Mouse (Mus musculus) neural tube, embryonic 14.5 days (tissue): Measurements from ENCODE around the gene Olfr1395. TPM values are rescaled to one million over a fixed set of nuclear protein-coding genes. Genes with fewer than 3 reads are reported as not detected.
"Not testable (repeated sequence)": the region's sequence is repeated elsewhere in the genome, so short reads cannot be mapped to it uniquely, and the experiment has no call there.

Source experiments
- ATAC-seq: fragments of 200-750 bp; cut with Nextera tagmentation; 2 replicates; pipeline ENCODE4 v1.8.0; 2017; ENCODE audit warnings: low read depth, mild to moderate bottlenecking, moderate TSS enrichment, moderate library complexity
- H3K27ac ChIP-seq: fragments of 300-500 bp; sonication (generic); 2 replicates; pipeline ENCODE4 v1.5.1; 2014; ENCODE audit warnings: low read depth, mild to moderate bottlenecking, control low read depth, low read length, moderate library complexity, mixed read lengths
- H3K27me3 ChIP-seq: fragments of 300-500 bp; sonication (generic); 2 replicates; pipeline ENCODE4 v1.6.1; 2014; ENCODE audit warnings: low read length; ENCODE audit not compliant: control insufficient read depth, insufficient read depth
- H3K36me3 ChIP-seq: fragments of 300-500 bp; sonication (generic); 2 replicates; pipeline ENCODE4 v1.6.1; 2014; ENCODE audit warnings: low read length, mixed read lengths; ENCODE audit not compliant: control insufficient read depth, insufficient read depth
- H3K4me1 ChIP-seq: fragments of 300-500 bp; sonication (generic); 2 replicates; pipeline ENCODE4 v1.6.1; 2014; ENCODE audit warnings: low read length; ENCODE audit not compliant: control insufficient read depth, insufficient read depth
- H3K4me2 ChIP-seq: fragments of 300-500 bp; sonication (generic); 2 replicates; pipeline ENCODE4 v1.6.1; 2014; ENCODE audit warnings: mild to moderate bottlenecking, low read depth, low read length, control low read depth
- H3K4me3 ChIP-seq: fragments of 300-500 bp; sonication (generic); 2 replicates; pipeline ENCODE4 v1.5.1; 2014; ENCODE audit warnings: low read depth, low read length, control low read depth, mixed read lengths
- H3K9ac ChIP-seq: fragments of 300-500 bp; sonication (generic); replicated peaks from 2 replicates; pipeline ENCODE4 v1.6.1; 2014; ENCODE audit warnings: low read depth, mild to moderate bottlenecking, control low read depth, low read length, mixed read lengths
- H3K9me3 ChIP-seq: fragments of 300-500 bp; sonication (generic); 2 replicates; pipeline ENCODE4 v1.6.1; 2016; ENCODE audit warnings: low read length; ENCODE audit not compliant: control insufficient read depth
- WGBS: fragments of 180-500 bp; shearing (Covaris S2); extraction: QIAGEN DNeasy Blood & Tissue Kit; methylation state at CpG from one replicate; pipeline ENCODE4 v1.1.7; 2014; 5-methylcytosine and 5-hydroxymethylcytosine counted together
- polyA plus RNA-seq: library from polyadenylated mRNA; unstranded; fragments of >200 nt; fragmentation: Nextera tagmentation; extraction: Ambion mirVana; gene quantifications from 2 replicates; pipeline ENCODE4 v1.2.1, GENCODE M21; 2014

Gene Olfr1395
- polyA plus RNA-seq, 1 experiment from 2014 or later = not detected

DNA sequence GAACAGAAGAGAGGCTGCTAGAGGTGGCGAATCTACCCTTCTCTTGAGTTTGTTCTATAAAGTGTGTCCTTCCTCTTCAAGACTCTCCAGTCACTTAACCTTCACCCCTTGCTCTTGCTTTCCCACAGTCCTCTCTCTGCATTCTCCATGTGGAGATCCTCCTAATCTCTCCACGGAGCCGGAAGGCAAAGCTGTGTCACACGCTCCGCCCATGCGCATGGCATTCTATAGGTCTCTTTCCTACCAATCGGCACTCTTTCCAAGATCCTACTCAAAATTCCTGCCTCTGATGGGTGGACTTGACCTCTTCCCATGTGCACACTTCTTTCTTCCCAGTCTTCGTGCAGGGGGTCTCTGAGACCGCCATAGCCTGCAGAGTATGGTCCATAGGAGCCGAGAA is 45.6 kb downstream of the Olfr1395 start:
- WGBS = 79% methylated on average over 10 of the region's 10 CpGs
- ATAC-seq = no peak
- H3K27ac ChIP-seq = no peak overlapping the region

DNA sequence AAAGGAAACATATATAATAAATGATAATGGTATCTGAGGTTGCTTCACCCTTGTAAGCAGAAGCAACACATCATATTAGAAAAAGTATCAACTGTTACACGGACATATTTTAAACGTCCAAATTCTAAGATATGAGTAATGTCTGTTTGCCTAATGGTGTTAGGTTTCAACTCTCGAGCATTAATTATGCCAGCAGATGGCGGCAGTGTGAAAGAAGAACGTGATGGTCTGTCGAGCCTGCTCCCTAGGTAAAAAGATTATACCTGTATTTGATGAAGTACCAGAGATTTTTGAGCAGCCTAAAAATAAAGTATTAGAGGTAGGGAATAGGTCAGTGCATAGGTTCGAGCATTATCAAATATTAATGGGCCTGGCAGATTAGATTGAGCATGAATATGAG is 47.7 kb downstream of the Olfr1395 start:
- H3K36me3 ChIP-seq = no peaks in the 10 kb centered on the region
- no peak overlapping the region for H3K27ac ChIP-seq
- no peaks in the 10 kb centered on the region for H3K9me3 ChIP-seq
- H3K9ac ChIP-seq = no peak overlapping the region
- no peaks in the 10 kb centered on the region for H3K27me3 ChIP-seq
- H3K4me2 ChIP-seq = no peak overlapping the region
- H3K4me1 ChIP-seq = no peaks in the 10 kb centered on the region
- 9% methylated on average over 7 of the region's 7 CpGs for WGBS
- no peak for ATAC-seq
- no peak overlapping the region for H3K4me3 ChIP-seq

More for the DNA sequence above, 45.6 kb downstream of the Olfr1395 start:
- Histone ChIP-seq H3K9ac (no peak overlapping the region), H3K9me3 (no peaks in the 10 kb centered on the region), H3K27me3 (no peaks in the 10 kb centered on the region), H3K4me2 (no peak overlapping the region), H3K4me1 (no peaks in the 10 kb centered on the region), H3K4me3 (no peak overlapping the region), H3K36me3 (no peaks in the 10 kb centered on the region)

DNA sequence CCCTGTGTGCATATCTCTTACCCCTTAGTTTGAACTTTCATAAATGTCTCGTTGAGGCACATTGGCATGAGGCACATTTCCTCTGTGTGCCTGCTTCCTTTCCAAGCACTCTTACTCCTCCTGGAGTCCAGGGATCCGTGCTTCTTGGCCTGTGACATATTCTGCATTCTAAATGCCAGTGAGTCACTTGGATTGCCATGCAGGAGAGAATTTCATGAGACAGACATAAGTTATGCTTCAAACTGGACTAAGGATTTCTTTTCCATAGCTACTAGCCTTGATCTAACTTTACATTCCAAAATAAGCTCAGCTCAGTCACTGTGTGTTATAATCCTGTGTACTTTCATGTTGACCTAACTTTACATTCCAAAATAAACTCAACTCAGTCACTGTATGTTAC is 49.0 kb downstream of the Olfr1395 start:
- Histone ChIP-seq H3K9ac (no peak overlapping the region), H3K4me3 (no peak overlapping the region), H3K4me1 (no peaks in the 10 kb centered on the region), H3K4me2 (no peak overlapping the region), H3K27me3 (no peaks in the 10 kb centered on the region), H3K9me3 (no peaks in the 10 kb centered on the region), H3K36me3 (no peaks in the 10 kb centered on the region), H3K27ac (no peak overlapping the region)
- ATAC-seq = no peak
- 63% methylated on average over 2 of the region's 2 CpGs for WGBS

DNA sequence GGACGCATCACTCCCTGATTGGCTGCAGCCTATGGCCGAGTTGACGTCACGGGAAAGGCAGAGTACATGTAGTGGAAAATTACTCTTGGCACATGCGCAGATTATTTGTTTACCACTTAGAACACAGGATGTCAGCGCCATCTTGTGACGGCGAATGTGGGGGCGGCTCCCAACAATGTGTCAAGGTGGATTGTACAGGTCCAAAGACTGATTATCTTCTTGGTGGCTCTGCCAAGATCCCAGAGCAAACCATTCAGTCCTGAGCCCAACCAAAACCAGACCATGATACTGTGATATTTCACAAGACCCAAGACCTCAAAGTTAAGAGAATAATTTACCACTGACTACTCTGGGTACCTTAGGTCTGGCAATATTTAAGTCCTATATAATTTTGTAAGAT is 52.7 kb downstream of the Olfr1395 start:
- H3K27me3 ChIP-seq, ATAC-seq, H3K9ac ChIP-seq, H3K36me3 ChIP-seq, H3K9me3 ChIP-seq, H3K4me3 ChIP-seq, H3K27ac ChIP-seq, H3K4me1 ChIP-seq, H3K4me2 ChIP-seq: not testable (repeated sequence)
- 91% methylated on average over 8 of the region's 9 CpGs for WGBS

DNA sequence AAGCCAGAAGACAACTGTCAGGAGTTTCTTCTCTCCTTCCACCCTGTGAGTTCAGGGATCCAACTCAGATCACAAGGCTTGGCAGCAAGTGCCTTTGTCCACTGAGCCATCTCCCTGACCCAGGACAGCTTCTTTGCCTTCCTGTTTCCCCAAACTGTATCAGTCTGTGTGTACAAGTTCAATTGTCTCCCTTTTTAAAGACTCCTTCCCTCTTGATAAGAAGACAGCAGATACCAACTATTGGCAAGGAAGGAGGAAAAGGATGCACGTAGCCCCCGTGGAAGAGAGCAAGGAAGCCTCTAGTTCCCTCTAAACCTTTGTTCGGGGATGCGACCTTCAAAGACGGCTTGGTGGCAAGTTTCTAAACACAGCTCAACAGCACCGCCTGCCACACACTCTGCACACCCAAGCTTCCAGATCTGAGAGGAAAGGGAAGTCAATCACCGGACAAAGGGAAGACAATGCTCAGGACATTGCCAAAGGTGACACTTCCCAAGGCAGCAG is 53.8 kb downstream of the Olfr1395 start:
- H3K27ac ChIP-seq = no peak overlapping the region; the same call in 1 of the 2 replicates
- H3K4me2 ChIP-seq = no peak overlapping the region
- H3K4me1 ChIP-seq = no peaks in the 10 kb centered on the region
- no peak overlapping the region for H3K9ac ChIP-seq
- H3K36me3 ChIP-seq = no peaks in the 10 kb centered on the region
- no peaks in the 10 kb centered on the region for H3K27me3 ChIP-seq
- no peak for ATAC-seq
- H3K4me3 ChIP-seq = no peak overlapping the region
- WGBS = 88% methylated on average over 7 of the region's 7 CpGs
- no peaks in the 10 kb centered on the region for H3K9me3 ChIP-seq

Other genes with a start within 250 kb of the Olfr1395 start
- 0.12 and 0.22 TPM in 2 replicates for gene Gm5431, start 240.1 kb upstream of the Olfr1395 start, polyA plus RNA-seq
- gene Psme2b, start 196.1 kb upstream of the Olfr1395 start, polyA plus RNA-seq = 1.4 and 1.6 TPM in 2 replicates
- gene Olfr56, start 163.4 kb upstream of the Olfr1395 start, polyA plus RNA-seq = not detected in 2 replicates
- gene 9930111J21Rik1, start 162.9 kb upstream of the Olfr1395 start, polyA plus RNA-seq = 0.46 TPM in 1 of 2 replicates, not detected in the other
- not detected in 2 replicates for gene Gm12185, start 150.0 kb upstream of the Olfr1395 start, polyA plus RNA-seq
- not detected in 2 replicates for gene Tgtp1, start 148.1 kb upstream of the Olfr1395 start, polyA plus RNA-seq
- gene 9930111J21Rik2, start 91.0 kb upstream of the Olfr1395 start, polyA plus RNA-seq = 0.27 and 0.55 TPM in 2 replicates
- not detected in 2 replicates for gene Tgtp2, start 78.1 kb upstream of the Olfr1395 start, polyA plus RNA-seq
- 0.62 TPM in 1 of 2 replicates, not detected in the other for gene Ifi47, start 65.7 kb upstream of the Olfr1395 start, polyA plus RNA-seq
- gene Olfr1396, start 27.4 kb upstream of the Olfr1395 start, polyA plus RNA-seq = not detected in 2 replicates
- gene Olfr1394, start 12.1 kb downstream of the Olfr1395 start, polyA plus RNA-seq = not detected in 2 replicates
- gene Btnl9, start 44.9 kb downstream of the Olfr1395 start, polyA plus RNA-seq = 0.17 and 0.23 TPM in 2 replicates
- gene Zfp62, start 61.0 kb downstream of the Olfr1395 start, polyA plus RNA-seq = 49.6 and 54.4 TPM in 2 replicates
- 22.6 and 29.3 TPM in 2 replicates for gene Mgat1, start 101.9 kb downstream of the Olfr1395 start, polyA plus RNA-seq
- 0.09 TPM in 1 of 2 replicates, not detected in the other for gene Olfr1393, start 136.0 kb downstream of the Olfr1395 start, polyA plus RNA-seq
- not detected in 2 replicates for gene Olfr1392, start 143.0 kb downstream of the Olfr1395 start, polyA plus RNA-seq
- gene Olfr10, start 162.5 kb downstream of the Olfr1395 start, polyA plus RNA-seq = not detected in 2 replicates
- not detected in 2 replicates for gene Olfr1391, start 180.5 kb downstream of the Olfr1395 start, polyA plus RNA-seq
- gene Olfr1390, start 192.9 kb downstream of the Olfr1395 start, polyA plus RNA-seq = not detected in 2 replicates